8 mouse cellular contexts compared by ENCODE assay signal in genomic region chr6:115065411-115066241, GRCm38 (mm10). TPM values are rescaled to one million over a fixed set of nuclear protein-coding genes. Genes with fewer than 3 reads are reported as not detected.
A peak's percentile ranks its signal among the peaks of the same experiment; 100 is the strongest.
DNase-seq lines count a peak whose midpoint lies in the region; ATAC-seq and TF ChIP-seq lines count a peak whose summit lies in the region.

No protein-coding gene starts in this region.

- no peak for ATAC-seq in forebrain, embryonic 11.5 days (replicated peaks; ENCODE audit: low FRiP score)
- ATAC-seq in forebrain, embryonic 16.5 days: no peak
- ATAC-seq in lung, embryonic 14.5 days (ENCODE audit: insufficient read depth): peak; percentile 8; the same call in 1 of the 2 replicates

- no peaks in the 10 kb centered on the region for H3K36me3 ChIP-seq in forebrain, embryonic 11.5 days (ENCODE audit: control insufficient read depth, insufficient read depth, low read length)
- H3K36me3 ChIP-seq in forebrain, embryonic 16.5 days (ENCODE audit: control insufficient read depth, insufficient read depth): no peaks in the 10 kb centered on the region
- H3K36me3 ChIP-seq in lung, embryonic 14.5 days (ENCODE audit: insufficient read depth): no peaks in the 10 kb centered on the region

- peak; percentile 90 for TF ChIP-seq CTCF in lung, embryonic 14.5 days (IDR thresholded peaks at IDR 0.05; ENCODE audit: low read depth)

- H3K4me3 ChIP-seq in forebrain, embryonic 11.5 days (ENCODE audit: low read depth, low read length): no peak overlapping the region
- H3K4me3 ChIP-seq in forebrain, embryonic 16.5 days (replicated peaks; ENCODE audit: low read length): no peak overlapping the region
- no peak overlapping the region for H3K4me3 ChIP-seq in lung, embryonic 14.5 days (ENCODE audit: low read depth, low read length)

- no peaks in the 10 kb centered on the region for H3K4me1 ChIP-seq in forebrain, embryonic 11.5 days (replicated peaks; ENCODE audit: control insufficient read depth, insufficient read depth, low read length)
- peaks cover 4% of the 10 kb centered on the region for H3K4me1 ChIP-seq in forebrain, embryonic 16.5 days (replicated peaks; ENCODE audit: control insufficient read depth, insufficient read depth, low read length)
- no peaks in the 10 kb centered on the region for H3K4me1 ChIP-seq in lung, embryonic 14.5 days (ENCODE audit: insufficient read depth)

- no peak overlapping the region for H3K4me2 ChIP-seq in forebrain, embryonic 11.5 days (ENCODE audit: low read depth, low read length, severe bottlenecking)
- H3K4me2 ChIP-seq in forebrain, embryonic 16.5 days (ENCODE audit: low read length): no peak overlapping the region
- H3K4me2 ChIP-seq in lung, embryonic 14.5 days: no peak overlapping the region

- H3K9ac ChIP-seq in forebrain, embryonic 11.5 days (ENCODE audit: low read length): no peak overlapping the region
- H3K9ac ChIP-seq in forebrain, embryonic 16.5 days (replicated peaks; ENCODE audit: low read depth, low read length): no peak overlapping the region
- no peak overlapping the region for H3K9ac ChIP-seq in lung, embryonic 14.5 days

- H3K9me3 ChIP-seq in forebrain, embryonic 11.5 days (ENCODE audit: control insufficient read depth, low read length): no peaks in the 10 kb centered on the region
- H3K9me3 ChIP-seq in forebrain, embryonic 16.5 days (ENCODE audit: control insufficient read depth, low read length): no peaks in the 10 kb centered on the region
- no peaks in the 10 kb centered on the region for H3K9me3 ChIP-seq in lung, embryonic 14.5 days (ENCODE audit: low read depth, low read length)

- WGBS in forebrain, embryonic 11.5 days: 47% methylated on average over 13 of the region's 13 CpGs
- WGBS in forebrain, embryonic 16.5 days: 31% methylated on average over 13 of the region's 13 CpGs
- WGBS in lung, embryonic 14.5 days: 31% methylated on average over 13 of the region's 13 CpGs

- H3K27me3 ChIP-seq in forebrain, embryonic 11.5 days (ENCODE audit: control insufficient read depth, insufficient read depth, low read length): no peaks in the 10 kb centered on the region
- no peaks in the 10 kb centered on the region for H3K27me3 ChIP-seq in forebrain, embryonic 16.5 days (replicated peaks; ENCODE audit: control insufficient read depth, insufficient read depth, low read length)
- no peaks in the 10 kb centered on the region for H3K27me3 ChIP-seq in lung, embryonic 14.5 days (ENCODE audit: insufficient read depth, low read length)

- DNase-seq in forebrain, embryonic 11.5 days (ENCODE audit: low spot score): peak; percentile 75
- peak; percentile 62 for DNase-seq in 3T3-L1 (ENCODE audit: low read depth, low spot score)
- peak; percentile 32 for DNase-seq in adrenal gland, adult 2 months
- DNase-seq in embryo, embryonic 10 days (ENCODE audit: low spot score): peak; percentile 74
- DNase-seq in kidney, adult 8-10 months: peak; percentile 15 to 38
- DNase-seq in lung, embryonic 14.5 days: peak; percentile 65
- DNase-seq in spleen, adult 12 weeks (ENCODE audit: low spot score): peak; percentile 7

- no peak overlapping the region for H3K27ac ChIP-seq in forebrain, embryonic 11.5 days (ENCODE audit: low read depth, low read length)
- H3K27ac ChIP-seq in forebrain, embryonic 16.5 days (ENCODE audit: low read length): no peak overlapping the region
- H3K27ac ChIP-seq in lung, embryonic 14.5 days (ENCODE audit: low read depth): no peak overlapping the region

RNA-seq across cellular contexts. Expression of gene Tamm41, which starts 27.9 kb away (rescaled TPM):
- 79.0 and 84.6 TPM in 2 replicates for polyA plus RNA-seq in forebrain, embryonic 11.5 days (2014; fragmentation: Nextera tagmentation; extraction: Ambion mirVana)
- polyA plus RNA-seq in forebrain, embryonic 16.5 days (2015; fragmentation: Nextera tagmentation; extraction: Ambion mirVana): 54.2 and 58.2 TPM in 2 replicates
- total RNA-seq in adrenal gland, adult 2 months (2021): 10 to 100 TPM; 14.2 to 15.0 TPM
- polyA plus RNA-seq in adrenal gland, adult 2 months (2012; rRNA removed): 28.8 and 32.0 TPM in 2 replicates
- polyA plus RNA-seq in lung, embryonic 14.5 days (2014; fragmentation: Nextera tagmentation; extraction: Ambion mirVana): 76.2 and 76.7 TPM in 2 replicates

Comparison
In these comparisons a context has a peak if more than half of its experiments do, and no peak if none do; other contexts are left out.
1. DNase-seq: peak in every context shown above with its lines; median percentile 75 in forebrain, embryonic 11.5 days; 74 in embryo, embryonic 10 days; 65 in lung, embryonic 14.5 days; 62 in 3T3-L1; 32 in adrenal gland, adult 2 months; 26 in kidney, adult 8-10 months; 7 in spleen, adult 12 weeks.